Mouse (Mus musculus): ENCODE measurements at regions not wholly inside any gene's neighbourhood (a gene's known extent, or its start where the extent isn't known, plus 50 kb on each side); places are given as distances from the start of the nearest gene placed in this dataset.

GRCm38 (mm10) chr16:93081533-93081932 lies 255.6 kb upstream of the Runx1 start:
- TF ChIP-seq CTCF (IDR thresholded peaks at IDR 0.05): no peak
- no peak for TF ChIP-seq EP300 (IDR thresholded peaks at IDR 0.05)

Measured in lung, postnatal 0 days (tissue).